Mouse (Mus musculus) heart, adult 2 months (tissue): ENCODE results near the gene Spink8. TPM values are rescaled to one million over a fixed set of nuclear protein-coding genes. Genes with fewer than 3 reads are reported as not detected.

ENCODE experiments used
- DNase-seq, 2 experiments: peaks; one replicate each; pipeline ENCODE4 v3.0.0; 2021
- H3K27ac ChIP-seq: fragments of 200-600 bp; 2 replicates; pipeline ENCODE4 v1.8.1; 2022
- H3K27me3 ChIP-seq: fragments of 200-500 bp; 2 replicates; pipeline ENCODE4 v1.6.1; 2012; ENCODE audit warnings: mild to moderate bottlenecking, low read length, inconsistent platforms, mixed read lengths; ENCODE audit not compliant: control insufficient read depth, insufficient read depth
- H3K36me3 ChIP-seq: fragments of 200-500 bp; 2 replicates; pipeline ENCODE4 v1.6.1; 2012; ENCODE audit warnings: low read length, inconsistent platforms; ENCODE audit not compliant: control insufficient read depth, insufficient read depth
- H3K4me1 ChIP-seq: fragments of 200-500 bp; 2 replicates; pipeline ENCODE4 v1.6.1; 2011; ENCODE audit warnings: low read length; ENCODE audit not compliant: control insufficient read depth, insufficient read depth
- H3K4me3 ChIP-seq: fragments of 200-600 bp; 2 replicates; pipeline ENCODE4 v1.8.1; 2022
- H3K79me2 ChIP-seq: fragments of 200-500 bp; replicated peaks from 2 replicates; pipeline ENCODE4 v1.6.1; 2012; ENCODE audit warnings: mild to moderate bottlenecking, inconsistent platforms, low read length, moderate library complexity, mixed read lengths; ENCODE audit not compliant: control insufficient read depth, insufficient read depth
- H3K9ac ChIP-seq: fragments of 200-500 bp; 2 replicates; pipeline ENCODE4 v1.6.1; 2012; ENCODE audit warnings: low read depth, mild to moderate bottlenecking, control low read depth, inconsistent platforms, low read length, mixed read lengths
- CTCF ChIP-seq: fragments of 200-600 bp; IDR thresholded peaks from 2 replicates; pipeline ENCODE4 v1.8.1; 2022; ENCODE audit warnings: antibody characterized with exemption, mild to moderate bottlenecking, moderate library complexity
- EP300 ChIP-seq: fragments of 200-500 bp; IDR thresholded peaks from 2 replicates; pipeline ENCODE4 v1.6.1; 2011; ENCODE audit warnings: low read depth, low read length, control low read depth; ENCODE audit not compliant: insufficient read depth
- POLR2A ChIP-seq: fragments of 200-500 bp; IDR thresholded peaks from 2 replicates; pipeline ENCODE4 v1.6.1; 2011; ENCODE audit warnings: mild to moderate bottlenecking, low read depth, low read length, control low read depth; ENCODE audit not compliant: insufficient read depth
- WGBS: fragments of 180-500 bp; shearing (Covaris S2); methylation state at CpG from one replicate; pipeline ENCODE4 v1.1.7; 2018; 5-methylcytosine and 5-hydroxymethylcytosine counted together
- intact Hi-C: fragments of 180-260 bp; cut with DNase I; formaldehyde crosslinking; loops from one replicate; pipeline ENCODE4 v1.15.1; 2025
- polyA plus RNA-seq: library from polyadenylated mRNA; depleted of rRNA; stranded (reverse); fragments of >200 nt; gene quantifications from 2 replicates; pipeline ENCODE4 v1.2.3, GENCODE M21; 2012
- total RNA-seq, 2 experiments: library from RNA; stranded (reverse); gene quantifications; 2 replicates each; pipeline ENCODE4 v1.2.3; 2021

Gene Spink8
- total and polyA plus RNA-seq, 3 experiments, result not detected

GRCm38 (mm10) chr9:109806260-109806659 is 5.8 kb upstream of the Spink8 start:
- no peak for DNase-seq
- H3K9ac ChIP-seq, result no peak overlapping the region
- H3K27me3 ChIP-seq, result no peaks in the 10 kb centered on the region
- H3K36me3 ChIP-seq, result no peaks in the 10 kb centered on the region
- no peaks in the 10 kb centered on the region for H3K4me1 ChIP-seq
- WGBS, result 38% methylated on average over 1 of the region's 1 CpGs
- TF ChIP-seq CTCF (no peak), EP300 (no peak), POLR2A (no peak)
- no peaks in the 10 kb centered on the region for H3K79me2 ChIP-seq
- no peak overlapping the region for H3K4me3 ChIP-seq
- no peak overlapping the region for H3K27ac ChIP-seq
- intact Hi-C loops, result no loop called here

DNA sequence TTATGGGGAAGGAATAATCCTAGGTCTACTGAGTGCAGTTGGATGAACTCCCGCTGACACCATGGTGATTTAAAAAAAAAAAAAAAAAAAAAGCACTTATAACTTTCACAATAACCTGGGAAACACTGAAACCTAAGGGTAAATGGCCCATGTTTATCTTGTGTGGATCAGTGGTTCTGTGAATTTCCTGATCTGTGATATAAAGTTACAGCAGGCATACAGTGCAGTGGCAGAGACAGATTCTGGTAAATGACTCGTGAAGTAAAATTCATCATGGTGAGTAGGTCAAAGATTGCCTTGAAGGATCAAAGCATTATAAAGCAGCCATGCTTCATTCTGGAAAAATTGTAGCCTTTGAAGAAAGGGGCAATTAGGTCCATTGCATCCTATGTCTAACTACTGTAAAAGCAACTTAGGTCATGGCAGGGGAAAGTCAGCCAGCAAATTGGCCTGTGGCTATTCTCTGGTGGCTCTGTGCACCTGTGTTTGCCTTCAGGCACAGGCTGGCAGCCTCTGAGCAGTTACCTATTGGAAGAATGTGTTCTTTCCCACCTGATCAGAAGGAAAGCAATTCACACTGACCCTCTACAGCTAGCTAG is 5.3 kb upstream of the Spink8 start:
- no peak for TF ChIP-seq POLR2A
- TF ChIP-seq CTCF, result no peak
- TF ChIP-seq EP300, result no peak
- intact Hi-C loops, result no loop called here
- Histone ChIP-seq H3K79me2 (no peaks in the 10 kb centered on the region), H3K27ac (no peak overlapping the region), H3K9ac (no peak overlapping the region), H3K36me3 (no peaks in the 10 kb centered on the region), H3K4me1 (no peaks in the 10 kb centered on the region), H3K4me3 (no peak overlapping the region), H3K27me3 (no peaks in the 10 kb centered on the region)
- DNase-seq, result no peak
- 77% methylated on average over 2 of the region's 2 CpGs for WGBS

- no peaks in the 10 kb centered on the region for H3K4me1 ChIP-seq
- no peaks in the 10 kb centered on the region for H3K27me3 ChIP-seq
- H3K27ac ChIP-seq, result no peak overlapping the region
- H3K79me2 ChIP-seq, result no peaks in the 10 kb centered on the region
- 32% methylated on average over 3 of the region's 3 CpGs for WGBS
- no peak overlapping the region for H3K9ac ChIP-seq
- no peak for TF ChIP-seq EP300
- no peak for TF ChIP-seq POLR2A
- TF ChIP-seq CTCF, result no peak
- intact Hi-C loops, result no loop called here
- no peaks in the 10 kb centered on the region for H3K36me3 ChIP-seq
- DNase-seq, result no peak
- no peak overlapping the region for H3K4me3 ChIP-seq
Measured at GRCm38 (mm10) chr9:109807898-109808297, 4.2 kb upstream of the Spink8 start.

DNA sequence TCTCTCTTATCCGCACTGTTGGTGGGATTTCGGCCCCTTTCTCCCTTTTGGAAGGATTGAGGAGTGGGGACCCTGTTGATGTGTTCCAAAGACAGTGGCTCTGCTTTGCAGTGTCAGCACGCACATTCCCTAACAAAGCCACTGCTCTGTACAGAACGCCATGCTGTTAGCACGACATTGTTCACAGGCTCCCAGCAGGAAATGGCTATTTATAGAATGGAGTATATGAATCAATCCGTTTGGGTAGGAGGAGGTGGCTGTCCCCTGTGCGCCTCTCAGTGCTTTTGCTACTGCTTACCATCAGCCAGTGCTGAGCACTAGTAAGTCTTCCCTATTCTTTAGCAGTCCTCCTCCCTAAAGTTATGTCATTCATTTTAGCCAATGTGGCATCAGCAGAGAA is 1.3 kb downstream of the Spink8 start:
- DNase-seq, result no peak
- no peaks in the 10 kb centered on the region for H3K27me3 ChIP-seq
- H3K4me3 ChIP-seq, result no peak overlapping the region
- no peaks in the 10 kb centered on the region for H3K36me3 ChIP-seq
- no peaks in the 10 kb centered on the region for H3K79me2 ChIP-seq
- H3K9ac ChIP-seq, result no peak overlapping the region
- H3K4me1 ChIP-seq, result no peaks in the 10 kb centered on the region
- TF ChIP-seq POLR2A, result no peak
- no peak for TF ChIP-seq EP300
- no peak for TF ChIP-seq CTCF
- WGBS, result 25% methylated on average over 7 of the region's 7 CpGs
- H3K27ac ChIP-seq, result no peak overlapping the region
- intact Hi-C loops, result no loop called here

DNA sequence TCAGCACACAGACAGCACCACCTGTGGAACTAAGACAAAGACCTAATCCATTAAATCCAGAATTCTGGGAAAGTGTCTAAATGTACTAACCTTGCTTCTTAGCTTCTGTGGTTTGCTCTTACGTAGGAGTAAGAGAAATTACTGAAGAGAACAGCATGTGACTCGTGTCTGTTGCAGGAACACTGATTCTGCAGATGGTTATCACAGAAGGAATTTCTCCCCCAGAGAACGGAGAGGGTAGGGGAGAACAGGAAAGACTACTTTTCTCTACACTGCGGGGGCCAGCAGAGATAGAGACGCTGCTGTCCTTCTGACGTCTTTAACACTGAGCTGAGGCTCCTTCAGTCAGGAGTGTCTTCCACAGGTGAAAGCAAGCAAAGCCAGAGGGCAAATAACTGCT is 4.3 kb downstream of the Spink8 start:
- intact Hi-C loops, result no loop called here
- no peaks in the 10 kb centered on the region for H3K27me3 ChIP-seq
- DNase-seq, result no peak
- H3K79me2 ChIP-seq, result no peaks in the 10 kb centered on the region
- no peak overlapping the region for H3K27ac ChIP-seq
- H3K4me1 ChIP-seq, result no peaks in the 10 kb centered on the region
- TF ChIP-seq POLR2A (no peak), EP300 (no peak), CTCF (no peak)
- H3K4me3 ChIP-seq, result no peak overlapping the region
- 24% methylated on average over 6 of the region's 6 CpGs for WGBS
- H3K36me3 ChIP-seq, result no peaks in the 10 kb centered on the region
- no peak overlapping the region for H3K9ac ChIP-seq

GRCm38 (mm10) chr9:109825739-109826138 is 13.7 kb downstream of the Spink8 start:
- H3K4me3 ChIP-seq, result no peak overlapping the region
- intact Hi-C loops, result no loop called here
- no peak overlapping the region for H3K27ac ChIP-seq
- H3K27me3 ChIP-seq, result no peaks in the 10 kb centered on the region
- TF ChIP-seq EP300 (no peak), CTCF (no peak), POLR2A (no peak)
- H3K79me2 ChIP-seq, result no peaks in the 10 kb centered on the region
- no peaks in the 10 kb centered on the region for H3K4me1 ChIP-seq
- DNase-seq, result no peak
- H3K36me3 ChIP-seq, result no peaks in the 10 kb centered on the region
- H3K9ac ChIP-seq, result no peak overlapping the region
- WGBS, result 25% methylated on average over 4 of the region's 4 CpGs
